Mouse (Mus musculus) brain, embryonic 14.5 days (tissue): Measurements from ENCODE around the gene Pex7. TPM values are rescaled to one million over a fixed set of nuclear protein-coding genes. Genes with fewer than 3 reads are reported as not detected.

Experiments
- DNase-seq: peaks from one replicate; pipeline ENCODE4 v3.0.0-alpha.2; 2011; ENCODE audit warnings: low read depth
- CTCF ChIP-seq: fragments of 200-500 bp; IDR thresholded peaks from 2 replicates; pipeline ENCODE4 v1.5.1; 2012; ENCODE audit warnings: inconsistent platforms, mild to moderate bottlenecking, moderate library complexity, borderline replicate concordance; ENCODE audit not compliant: insufficient read depth, insufficient read length; ENCODE audit errors: extremely low read depth
- POLR2A ChIP-seq: fragments of 200-500 bp; IDR thresholded peaks from 2 replicates; pipeline ENCODE4 v1.6.1; 2012; ENCODE audit warnings: mild to moderate bottlenecking, inconsistent platforms, borderline replicate concordance; ENCODE audit not compliant: poor library complexity, insufficient read depth, insufficient read length, severe bottlenecking; ENCODE audit errors: extremely low read depth
- polyA plus RNA-seq: library from polyadenylated mRNA; depleted of rRNA; stranded (reverse); fragments of >200 nt; gene quantifications from 2 replicates; pipeline ENCODE4 v1.2.3, GENCODE M21; 2012

Pex7 gene
- polyA plus RNA-seq, 1 experiment = 18.7 TPM

GRCm38 (mm10) chr10:19941063-19941462 lies 33.6 kb upstream of the Pex7 start:
- no peak for DNase-seq
- no peak for TF ChIP-seq POLR2A
- TF ChIP-seq CTCF = no peak

DNA sequence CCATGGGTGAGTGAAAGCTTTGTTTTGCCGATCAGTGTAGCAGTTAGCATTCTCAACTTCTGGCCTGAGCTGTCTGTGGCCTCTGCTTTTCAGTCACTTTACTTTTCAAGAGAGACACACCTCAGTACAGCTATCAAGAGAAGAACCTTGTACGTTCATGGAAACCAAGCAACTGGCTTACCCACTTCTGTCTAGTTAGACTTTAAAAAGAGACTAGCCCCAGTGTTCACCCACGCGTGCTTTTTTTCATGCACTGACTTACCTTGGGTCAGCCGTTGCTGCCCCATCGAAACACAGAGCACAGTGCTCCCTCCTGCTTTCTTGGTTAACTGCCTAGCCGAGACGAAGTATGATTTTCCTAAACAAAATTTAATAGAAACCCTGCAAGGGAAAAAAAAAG lies 33.1 kb upstream of the Pex7 start:
- DNase-seq = no peak
- TF ChIP-seq POLR2A (no peak), CTCF (no peak)

DNA sequence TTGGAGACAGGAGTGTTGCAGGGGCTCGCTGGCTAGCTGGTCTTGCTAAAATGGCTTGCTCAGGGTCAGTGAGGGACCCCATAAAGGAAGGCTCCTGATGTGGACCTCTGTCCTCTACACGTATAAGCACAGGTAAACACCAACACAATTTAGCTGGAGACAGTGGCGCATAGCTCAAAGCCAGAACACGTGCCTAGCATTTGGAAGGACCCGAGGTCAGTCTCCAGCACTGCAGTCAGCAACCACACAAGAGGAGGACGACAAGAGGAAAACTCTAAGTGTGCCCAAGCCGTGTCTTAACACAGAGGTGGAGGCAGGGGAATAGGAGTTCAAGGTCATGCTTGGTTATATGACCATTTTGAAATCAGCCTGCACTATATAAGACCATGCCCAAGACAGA lies 32.6 kb upstream of the Pex7 start:
- TF ChIP-seq POLR2A (no peak), CTCF (no peak)
- DNase-seq = no peak

GRCm38 (mm10) chr10:19939282-19939705 lies 31.8 kb upstream of the Pex7 start:
- TF ChIP-seq POLR2A (no peak), CTCF (no peak)
- no peak for DNase-seq

GRCm38 (mm10) chr10:19938738-19939137 lies 31.2 kb upstream of the Pex7 start:
- DNase-seq = no peak
- TF ChIP-seq POLR2A = no peak
- no peak for TF ChIP-seq CTCF

DNA sequence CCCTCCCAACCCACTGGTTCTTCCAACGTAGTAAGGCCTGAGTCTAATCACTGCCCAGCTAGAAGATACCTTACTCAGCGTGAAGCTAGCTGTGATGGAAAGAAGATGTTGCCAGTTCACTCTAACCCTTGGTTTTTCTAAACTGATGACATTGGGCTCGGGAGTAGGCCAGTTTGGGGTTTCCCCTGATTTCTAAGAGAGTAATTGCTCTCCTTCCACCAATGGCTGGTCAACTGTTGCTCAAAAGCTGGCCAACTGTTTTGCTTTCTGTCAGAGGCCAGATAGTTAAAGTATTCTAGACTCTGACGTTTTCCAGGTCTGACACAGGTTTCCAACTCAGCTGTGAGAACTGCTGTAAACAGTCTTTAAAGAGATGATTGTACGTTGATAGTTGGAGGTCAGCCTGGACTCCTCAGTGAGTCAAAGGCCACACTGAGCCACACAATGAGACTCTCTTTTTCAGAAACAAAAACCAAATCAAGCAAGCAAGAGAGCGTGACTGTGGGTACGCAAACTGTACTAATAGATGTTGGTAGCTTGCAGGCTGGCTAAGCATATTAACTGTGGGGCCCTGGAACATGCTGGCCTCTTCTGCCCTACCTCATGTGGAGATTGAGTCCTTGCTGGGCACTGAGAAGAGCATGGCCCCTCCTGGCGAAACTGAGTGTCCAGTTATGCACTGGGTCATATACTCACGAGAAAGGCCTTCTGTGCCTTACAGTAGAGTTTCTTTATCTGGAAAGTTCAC lies 29.6 kb upstream of the Pex7 start:
- TF ChIP-seq POLR2A (no peak), CTCF (no peak)
- no peak for DNase-seq

- TF ChIP-seq CTCF (no peak), POLR2A (no peak)
- DNase-seq = no peak
Measured at GRCm38 (mm10) chr10:19935821-19936367, 28.4 kb upstream of the Pex7 start.

GRCm38 (mm10) chr10:19935295-19935623 lies 27.8 kb upstream of the Pex7 start:
- TF ChIP-seq CTCF = no peak
- no peak for TF ChIP-seq POLR2A
- no peak for DNase-seq

- no peak for TF ChIP-seq POLR2A
- TF ChIP-seq CTCF = peak; percentile 21; the same call in 1 of the 2 replicates
- DNase-seq = peak; percentile 71
Measured at GRCm38 (mm10) chr10:19934384-19935294, 27.1 kb upstream of the Pex7 start, which contains the start of gene Map3k5. Gene Map3k5 (plus strand): TSS chr10:19934472.

DNA sequence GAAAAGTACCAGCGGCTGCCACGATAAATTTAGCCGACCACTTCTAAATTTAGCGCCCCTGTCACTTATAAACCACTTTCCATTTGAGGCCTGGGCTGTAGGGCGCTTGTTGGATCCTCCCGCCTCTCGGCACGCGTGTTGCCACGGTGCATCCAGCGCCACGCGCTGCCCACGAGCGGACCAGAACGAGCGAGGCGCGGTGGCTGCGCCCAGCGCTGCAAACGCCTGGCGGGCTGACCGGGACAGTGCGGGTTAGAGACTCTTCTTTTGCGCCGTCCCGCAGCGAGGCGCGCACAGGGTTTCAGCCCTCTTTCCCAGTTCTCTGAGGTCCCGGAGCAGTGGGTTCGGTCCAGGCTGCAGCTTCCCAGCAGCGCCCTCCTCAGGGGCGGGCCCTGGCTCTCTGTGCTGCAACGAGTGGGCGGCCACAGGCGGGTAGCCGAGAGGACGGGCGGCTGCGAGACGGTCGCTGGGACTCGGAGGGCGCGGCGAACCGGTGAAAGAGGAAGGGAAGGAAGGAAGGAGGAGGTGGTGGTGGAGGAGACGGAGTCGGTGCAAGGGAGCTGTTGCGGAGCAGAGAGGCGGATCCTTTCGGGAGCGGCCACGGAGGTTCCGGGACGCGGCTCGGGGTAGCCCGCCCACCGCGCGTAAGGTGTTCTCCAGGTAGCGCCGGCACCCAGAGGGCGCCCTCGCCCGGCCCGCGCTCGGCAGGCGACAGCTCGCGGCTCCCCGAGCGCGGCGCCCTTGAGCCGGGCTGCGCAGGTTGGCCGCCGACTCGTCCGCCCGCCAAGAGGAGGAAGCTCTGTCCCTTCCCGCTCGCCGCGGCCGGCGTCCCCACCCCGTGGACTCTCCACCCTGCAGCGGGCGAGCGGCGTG lies 26.3 kb upstream of the Pex7 start:
- DNase-seq = peak; percentile 78
- TF ChIP-seq CTCF (peak; percentile 17; the same call in 1 of the 2 replicates), POLR2A (0 out of 2 replicates have a peak, but pooled peaks have one; percentile 31)
